Mouse (Mus musculus) liver, embryonic 14.5 days (tissue): ENCODE results near the gene Ostn. TPM values are rescaled to one million over a fixed set of nuclear protein-coding genes. Genes with fewer than 3 reads are reported as not detected.

ENCODE experiments used
- ATAC-seq: fragments of 200-750 bp; cut with Nextera tagmentation; 2 replicates; pipeline ENCODE4 v1.8.0; 2017; ENCODE audit warnings: moderate number of reproducible peaks, mild to moderate bottlenecking, moderate library complexity; ENCODE audit not compliant: insufficient read depth
- DNase-seq, 3 experiments: peaks; one replicate each; pipeline ENCODE4 v3.0.0-alpha.2; 2012 to 2013; ENCODE audit warnings: low read depth in 3 of 3, low spot score in 3 of 3
- H3K27ac ChIP-seq: fragments of 300-500 bp; sonication (generic); 2 replicates; pipeline ENCODE4 v1.5.1; 2014; ENCODE audit warnings: moderate library complexity, mild to moderate bottlenecking, control low read depth, inconsistent platforms
- H3K27me3 ChIP-seq: fragments of 300-500 bp; sonication (generic); 2 replicates; pipeline ENCODE4 v1.6.1; 2014; ENCODE audit warnings: mild to moderate bottlenecking, low read length, moderate library complexity; ENCODE audit not compliant: control insufficient read depth, insufficient read depth
- H3K36me3 ChIP-seq: fragments of 300-500 bp; sonication (generic); replicated peaks from 2 replicates; pipeline ENCODE4 v1.6.1; 2014; ENCODE audit warnings: low read depth; ENCODE audit not compliant: control insufficient read depth, insufficient read depth
- H3K4me1 ChIP-seq, 2 experiments: fragments of 200-500 bp in 1 of 2; fragments of 300-500 bp in 1 of 2; sonication (generic) in 1 of 2; replicated peaks; 2 replicates each; pipeline ENCODE4 v1.6.1; 2012 to 2014; ENCODE audit warnings: antibody characterized with exemption in 1 of 2, inconsistent platforms in 1 of 2, low read length in 1 of 2; ENCODE audit not compliant: control insufficient read depth in 2 of 2, insufficient read depth in 2 of 2
- H3K4me2 ChIP-seq: fragments of 300-500 bp; sonication (generic); 2 replicates; pipeline ENCODE4 v1.6.1; 2014; ENCODE audit warnings: low read depth, mild to moderate bottlenecking, control low read depth, moderate library complexity
- H3K4me3 ChIP-seq, 2 experiments: fragments of 200-500 bp in 1 of 2; fragments of 300-500 bp in 1 of 2; sonication (generic) in 1 of 2; 2 replicates each; pipeline ENCODE4 v1.5.1; 2012 to 2014; ENCODE audit warnings: low read depth in 2 of 2, low read length in 2 of 2, mild to moderate bottlenecking in 2 of 2, control low read depth in 1 of 2, inconsistent platforms in 1 of 2, moderate library complexity in 1 of 2; ENCODE audit not compliant: insufficient read depth in 1 of 2
- H3K9ac ChIP-seq: fragments of 300-500 bp; sonication (generic); replicated peaks from 2 replicates; pipeline ENCODE4 v1.6.1; 2014; ENCODE audit warnings: mild to moderate bottlenecking, control low read depth, moderate library complexity
- H3K9me3 ChIP-seq: fragments of 300-500 bp; sonication (generic); 2 replicates; pipeline ENCODE4 v1.6.1; 2016; ENCODE audit warnings: low read length, mixed read lengths; ENCODE audit not compliant: control insufficient read depth
- CTCF ChIP-seq: IDR thresholded peaks from 2 replicates; pipeline ENCODE4 v1.5.1; 2016; ENCODE audit warnings: antibody characterized with exemption, low read depth, control low read depth
- EP300 ChIP-seq: IDR thresholded peaks from 2 replicates; pipeline ENCODE4 v1.6.1; 2016; ENCODE audit warnings: antibody characterized with exemption, low read depth
- WGBS: fragments of 180-500 bp; shearing (Covaris S2); extraction: QIAGEN DNeasy Blood & Tissue Kit; methylation state at CpG from one replicate; pipeline ENCODE4 v1.1.7; 2014; ENCODE audit not compliant: insufficient replicate concordance; 5-methylcytosine and 5-hydroxymethylcytosine counted together
- polyA plus RNA-seq, 2 experiments: library from polyadenylated mRNA; depleted of rRNA in 1 of 2; stranded (reverse) in 1 of 2; unstranded in 1 of 2; fragments of >200 nt; fragmentation: Nextera tagmentation in 1 of 2; extraction: Ambion mirVana in 1 of 2; gene quantifications; 2 replicates each; pipeline versions ENCODE4 v1.2.1 to v1.2.3; 2012 to 2014

The Ostn gene
- polyA plus RNA-seq, 2 experiments, result not detected

GRCm38 (mm10) chr16:27374139-27374538, 66.8 kb downstream of the Ostn start:
- Histone ChIP-seq H3K4me3 (no peak overlapping the region), H3K27me3 (no peaks in the 10 kb centered on the region), H3K4me2 (no peak overlapping the region), H3K4me1 (no peaks in the 10 kb centered on the region; a peak in 1 of 4 replicates), H3K9me3 (no peaks in the 10 kb centered on the region), H3K36me3 (no peaks in the 10 kb centered on the region), H3K27ac (no peak overlapping the region), H3K9ac (no peak overlapping the region)
- no peak for TF ChIP-seq CTCF
- TF ChIP-seq EP300, result no peak
- ATAC-seq, result no peak
- 11% methylated on average over 3 of the region's 3 CpGs for WGBS
- DNase-seq, result no peak

- Histone ChIP-seq H3K9me3 (no peaks in the 10 kb centered on the region), H3K4me2 (no peak overlapping the region), H3K27ac (no peak overlapping the region), H3K36me3 (no peaks in the 10 kb centered on the region), H3K4me3 (no peak overlapping the region), H3K27me3 (no peaks in the 10 kb centered on the region), H3K4me1 (no peaks in the 10 kb centered on the region; a peak in 1 of 4 replicates), H3K9ac (no peak overlapping the region)
- peak in 1 of 3 experiments; percentile 17 for DNase-seq
- ATAC-seq, result peak; percentile 56; the same call in 1 of the 2 replicates
- TF ChIP-seq CTCF (no peak), EP300 (no peak)
- WGBS, result 70% methylated on average over 2 of the region's 2 CpGs
Measured at GRCm38 (mm10) chr16:27375318-27375717, 68.0 kb downstream of the Ostn start.

- Histone ChIP-seq H3K4me1 (no peaks in the 10 kb centered on the region; a peak in 1 of 4 replicates), H3K27ac (no peak overlapping the region), H3K27me3 (no peaks in the 10 kb centered on the region), H3K4me3 (no peak overlapping the region), H3K36me3 (no peaks in the 10 kb centered on the region), H3K4me2 (no peak overlapping the region), H3K9me3 (no peaks in the 10 kb centered on the region), H3K9ac (no peak overlapping the region)
- TF ChIP-seq EP300, result no peak
- no peak for TF ChIP-seq CTCF
- ATAC-seq, result no peak
- DNase-seq, result no peak
Measured at GRCm38 (mm10) chr16:27376556-27376955, 69.3 kb downstream of the Ostn start.

GRCm38 (mm10) chr16:27382217-27382616, 74.9 kb downstream of the Ostn start:
- Histone ChIP-seq H3K27ac (no peak overlapping the region), H3K4me1 (no peaks in the 10 kb centered on the region), H3K27me3 (no peaks in the 10 kb centered on the region), H3K9me3 (no peaks in the 10 kb centered on the region), H3K4me2 (no peak overlapping the region), H3K36me3 (no peaks in the 10 kb centered on the region), H3K9ac (no peak overlapping the region), H3K4me3 (no peak overlapping the region)
- DNase-seq, result no peak
- 65% methylated on average over 4 of the region's 4 CpGs for whole genome bisulfite sequencing
- TF ChIP-seq CTCF (no peak), EP300 (no peak)
- no peak for ATAC-seq

GRCm38 (mm10) chr16:27384893-27385603, 77.8 kb downstream of the Ostn start:
- no peak overlapping the region for H3K4me3 ChIP-seq
- no peak overlapping the region for H3K9ac ChIP-seq
- 49% methylated on average over 4 of the region's 4 CpGs for WGBS
- H3K4me2 ChIP-seq, result no peak overlapping the region
- no peak for DNase-seq
- TF ChIP-seq CTCF (no peak), EP300 (no peak)
- H3K9me3 ChIP-seq, result no peaks in the 10 kb centered on the region
- H3K27ac ChIP-seq, result no peak overlapping the region
- no peak for ATAC-seq
- H3K36me3 ChIP-seq, result no peaks in the 10 kb centered on the region
- peaks cover 6 to 14% of the 10 kb centered on the region in 2 experiments; a peak in 3 of 4 replicates for H3K4me1 ChIP-seq
- H3K27me3 ChIP-seq, result no peaks in the 10 kb centered on the region
